Mouse (Mus musculus) MEL (cell line): Measurements from ENCODE around the gene Gm28035. TPM values are rescaled to one million over a fixed set of nuclear protein-coding genes. Genes with fewer than 3 reads are reported as not detected.

Source experiments
- DNase-seq: peaks from one replicate; pipeline ENCODE4 v3.0.0; 2011; ENCODE audit warnings: low read depth, low spot score
- H3K27ac ChIP-seq: 2 replicates; pipeline ENCODE4 v1.5.1; 2012; ENCODE audit warnings: low read depth, mild to moderate bottlenecking, control low read depth, low read length, moderate library complexity; ENCODE audit not compliant: control insufficient read depth
- H3K27me3 ChIP-seq, 2 experiments: fragments of 150-350 bp in 1 of 2; sonication (generic) in 1 of 2; 2 replicates each; pipeline ENCODE4 v1.6.1; 2012; ENCODE audit warnings: low read length in 2 of 2, mild to moderate bottlenecking in 2 of 2, improper control_type of control experiment in 1 of 2, moderate library complexity in 1 of 2; ENCODE audit not compliant: insufficient read depth in 2 of 2, control insufficient read depth in 1 of 2
- H3K36me3 ChIP-seq, 2 experiments: 2 replicates each; pipeline ENCODE4 v1.6.1; 2012 to 2014; ENCODE audit warnings: low read length in 2 of 2, improper control_type of control experiment in 1 of 2, inconsistent platforms in 1 of 2, mild to moderate bottlenecking in 1 of 2; ENCODE audit not compliant: insufficient read depth in 2 of 2, control insufficient read depth in 1 of 2
- H3K4me1 ChIP-seq, 2 experiments: fragments of 150-350 bp in 1 of 2; sonication (generic) in 1 of 2; 2 replicates each; pipeline ENCODE4 v1.6.1; 2012; ENCODE audit warnings: low read length in 2 of 2, improper control_type of control experiment in 1 of 2, mild to moderate bottlenecking in 1 of 2; ENCODE audit not compliant: insufficient read depth in 2 of 2, control insufficient read depth in 1 of 2
- H3K4me3 ChIP-seq, 2 experiments: fragments of 150-350 bp in 1 of 2; sonication (generic) in 1 of 2; 2 replicates each; pipeline ENCODE4 v1.5.1; 2012; ENCODE audit warnings: low read depth in 2 of 2, low read length in 2 of 2, mild to moderate bottlenecking in 2 of 2, moderate library complexity in 2 of 2, control low read depth in 1 of 2, improper control_type of control experiment in 1 of 2; ENCODE audit not compliant: control insufficient read depth in 1 of 2, insufficient read depth in 1 of 2
- H3K79me2 ChIP-seq: 2 replicates; pipeline ENCODE4 v1.6.1; 2012; ENCODE audit warnings: mild to moderate bottlenecking, low read length, moderate library complexity; ENCODE audit not compliant: control insufficient read depth, poor library complexity, insufficient read depth
- H3K9ac ChIP-seq: 2 replicates; pipeline ENCODE4 v1.6.1; 2012; ENCODE audit warnings: low read depth, mild to moderate bottlenecking, control low read depth, low read length, moderate library complexity; ENCODE audit not compliant: control insufficient read depth, poor library complexity, severe bottlenecking
- H3K9me3 ChIP-seq: fragments of 150-350 bp; sonication (generic); replicated peaks from 2 replicates; pipeline ENCODE4 v1.6.1; 2012; ENCODE audit warnings: mild to moderate bottlenecking, low read length, improper control_type of control experiment, moderate library complexity; ENCODE audit not compliant: insufficient read depth
- BHLHE40 ChIP-seq: IDR thresholded peaks from 2 replicates; pipeline ENCODE4 v1.6.1; 2012; ENCODE audit warnings: low read depth, mild to moderate bottlenecking, inconsistent platforms, low read length, improper control_type of control experiment, borderline replicate concordance
- CHD1 ChIP-seq: IDR thresholded peaks from 2 replicates; pipeline ENCODE4 v1.6.1; 2012; ENCODE audit warnings: low read depth, mild to moderate bottlenecking, inconsistent platforms, low read length, improper control_type of control experiment
- CTCF ChIP-seq, 3 experiments: IDR thresholded peaks in 2 of 3; conservative IDR thresholded peaks in 1 of 3; 2 replicates each; pipeline ENCODE4 v1.5.1; 2011 to 2012; ENCODE audit warnings: low read length in 3 of 3, low read depth in 2 of 3, mild to moderate bottlenecking in 2 of 3, improper control_type of control experiment in 1 of 3, inconsistent platforms in 1 of 3, mixed read lengths in 1 of 3, moderate library complexity in 1 of 3; ENCODE audit not compliant: control insufficient read depth in 1 of 3, insufficient read depth in 1 of 3, poor library complexity in 1 of 3, severe bottlenecking in 1 of 3
- ELF1 ChIP-seq: IDR thresholded peaks from 2 replicates; pipeline ENCODE4 v1.6.1; 2014; ENCODE audit warnings: low read depth, mild to moderate bottlenecking, inconsistent platforms, low read length, improper control_type of control experiment, moderate library complexity
- EP300 ChIP-seq, 2 experiments: IDR thresholded peaks; 2 replicates each; pipeline ENCODE4 v1.6.1; 2011; ENCODE audit warnings: improper control_type of control experiment in 2 of 2, low read length in 2 of 2, low read depth in 1 of 2, mild to moderate bottlenecking in 1 of 2
- ETS1 ChIP-seq: IDR thresholded peaks from 2 replicates; pipeline ENCODE4 v1.6.1; 2012; ENCODE audit warnings: low read depth, mild to moderate bottlenecking, inconsistent platforms, low read length, improper control_type of control experiment, moderate library complexity
- GABPA ChIP-seq: IDR thresholded peaks from 2 replicates; pipeline ENCODE4 v1.6.1; 2012; ENCODE audit warnings: low read depth, mild to moderate bottlenecking, inconsistent platforms, low read length, improper control_type of control experiment, moderate library complexity
- HCFC1 ChIP-seq: IDR thresholded peaks from 2 replicates; pipeline ENCODE4 v1.6.1; 2012; ENCODE audit warnings: low read depth, mild to moderate bottlenecking, inconsistent platforms, low read length, improper control_type of control experiment, moderate library complexity
- KAT2A ChIP-seq: conservative IDR thresholded peaks from 2 replicates; pipeline ENCODE4 v1.6.1; 2012; ENCODE audit warnings: low read depth, low read length, improper control_type of control experiment, inconsistent platforms
- MEF2A ChIP-seq: IDR thresholded peaks from 2 replicates; pipeline ENCODE4 v1.6.1; 2014; ENCODE audit warnings: low read depth, mild to moderate bottlenecking, inconsistent platforms, low read length, improper control_type of control experiment; ENCODE audit not compliant: poor library complexity, insufficient replicate concordance, severe bottlenecking; ENCODE audit errors: extremely low read depth
- MYC ChIP-seq: IDR thresholded peaks from 2 replicates; pipeline ENCODE4 v1.6.1; 2011; ENCODE audit warnings: low read depth, mild to moderate bottlenecking, low read length, improper control_type of control experiment, moderate library complexity
- NELFE ChIP-seq: IDR thresholded peaks from 2 replicates; pipeline ENCODE4 v1.6.1; 2011; ENCODE audit warnings: low read depth, low read length, improper control_type of control experiment
- POLR2A ChIP-seq, 2 experiments: IDR thresholded peaks; 2 replicates each; pipeline ENCODE4 v1.6.1; 2011 to 2012; ENCODE audit warnings: low read length in 2 of 2, mild to moderate bottlenecking in 2 of 2, control low read depth in 1 of 2, improper control_type of control experiment in 1 of 2, low read depth in 1 of 2, moderate library complexity in 1 of 2; ENCODE audit not compliant: control insufficient read depth in 1 of 2, insufficient read depth in 1 of 2, poor library complexity in 1 of 2
- POLR2AphosphoS2 ChIP-seq: IDR thresholded peaks from 2 replicates; pipeline ENCODE4 v1.6.1; 2011; ENCODE audit warnings: low read length, improper control_type of control experiment
- POLR2AphosphoS5 ChIP-seq: IDR thresholded peaks from 2 replicates; pipeline ENCODE4 v1.6.1; 2012; ENCODE audit warnings: low read depth, borderline replicate concordance, mild to moderate bottlenecking, inconsistent platforms, low read length, moderate library complexity, mixed read lengths
- RAD21 ChIP-seq: IDR thresholded peaks from 2 replicates; pipeline ENCODE4 v1.6.1; 2011; ENCODE audit warnings: mild to moderate bottlenecking, low read depth, low read length, improper control_type of control experiment
- TAL1 ChIP-seq: IDR thresholded peaks from 2 replicates; pipeline ENCODE4 v1.6.1; 2012; ENCODE audit warnings: mild to moderate bottlenecking, inconsistent platforms, low read length, moderate library complexity, mixed read lengths
- TBP ChIP-seq: IDR thresholded peaks from 2 replicates; pipeline ENCODE4 v1.8.0; 2011; ENCODE audit warnings: low read depth, low read length, improper control_type of control experiment
- TCF12 ChIP-seq: IDR thresholded peaks from 2 replicates; pipeline ENCODE4 v1.6.1; 2014; ENCODE audit warnings: low read depth, mild to moderate bottlenecking, inconsistent platforms, low read length, improper control_type of control experiment, moderate library complexity
- USF1 ChIP-seq: IDR thresholded peaks from 2 replicates; pipeline ENCODE4 v1.6.1; 2014; ENCODE audit warnings: low read depth, mild to moderate bottlenecking, inconsistent platforms, low read length, improper control_type of control experiment, moderate library complexity
- ZC3H11A ChIP-seq: IDR thresholded peaks from 2 replicates; pipeline ENCODE4 v1.6.1; 2012; ENCODE audit warnings: low read depth, mild to moderate bottlenecking, inconsistent platforms, low read length, improper control_type of control experiment
- ZKSCAN1 ChIP-seq: IDR thresholded peaks from 2 replicates; pipeline ENCODE4 v1.6.1; 2012; ENCODE audit warnings: low read depth, mild to moderate bottlenecking, inconsistent platforms, low read length, improper control_type of control experiment, moderate library complexity
- ZNF384 ChIP-seq: IDR thresholded peaks from 2 replicates; pipeline ENCODE4 v1.6.1; 2012; ENCODE audit warnings: low read depth, mild to moderate bottlenecking, inconsistent platforms, low read length, improper control_type of control experiment
- polyA plus RNA-seq, 2 experiments: library from polyadenylated mRNA; stranded (reverse) in 1 of 2; unstranded in 1 of 2; fragments of >175 nt in 1 of 2; fragments of >200 nt in 1 of 2; gene quantifications; 2 replicates each; pipeline versions ENCODE4 v1.2.1 to v1.2.4; 2012; ENCODE audit warnings: low replicate concordance in 2 of 2, low read depth in 1 of 2; ENCODE audit not compliant: insufficient read length in 2 of 2, insufficient read depth in 1 of 2, missing spikeins in 1 of 2
- total RNA-seq: library from RNA; depleted of rRNA; stranded (reverse); fragments of 300-350 nt; gene quantifications from 2 replicates; pipeline ENCODE4 v1.2.3, GENCODE M21; 2012

Gm28035 gene
- total and polyA plus RNA-seq, 3 experiments = 0.26 TPM; not detected in 2

DNA sequence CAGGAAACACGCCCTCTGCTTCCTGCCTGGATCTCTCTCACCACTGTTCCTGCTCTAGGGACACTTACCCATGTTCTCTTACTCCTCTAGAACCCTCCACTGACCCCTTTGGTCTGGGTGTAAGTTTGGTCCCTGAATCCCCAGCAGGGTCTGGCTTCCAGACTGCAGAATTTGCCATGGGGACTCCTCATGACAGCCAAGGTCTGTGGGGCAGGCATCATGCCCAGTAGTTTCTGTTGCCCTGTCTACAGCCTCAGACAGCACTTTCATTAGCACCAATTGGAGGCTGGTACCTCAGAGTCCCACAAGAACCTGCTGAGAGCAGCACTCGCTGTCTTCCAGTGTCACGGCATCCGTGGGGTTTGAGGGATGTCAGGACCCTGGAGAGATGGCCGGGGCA lies 32.5 kb upstream of the Gm28035 start:
- no peak for TF ChIP-seq POLR2AphosphoS5
- TF ChIP-seq CTCF (IDR thresholded peaks at IDR 0.05 in 2 of 3, conservative IDR thresholded peaks at IDR 0.05 in 1 of 3; ENCODE audit: control insufficient read depth in 1 of 3, insufficient read depth in 1 of 3, low read depth in 2 of 3, low read length in 3 of 3, poor library complexity in 1 of 3, severe bottlenecking in 1 of 3) = no peak
- TF ChIP-seq TAL1 = no peak
- TF ChIP-seq NELFE = no peak
- no peak for TF ChIP-seq TCF12
- no peak for TF ChIP-seq ZNF384
- no peak for TF ChIP-seq POLR2AphosphoS2
- TF ChIP-seq BHLHE40 = no peak
- TF ChIP-seq CHD1 = no peak
- TF ChIP-seq USF1 = no peak
- no peak for TF ChIP-seq POLR2A (IDR thresholded peaks at IDR 0.05; ENCODE audit: control insufficient read depth in 1 of 2, insufficient read depth in 1 of 2, low read depth in 1 of 2, low read length in 2 of 2, poor library complexity in 1 of 2)
- TF ChIP-seq GABPA = no peak
- TF ChIP-seq MYC = no peak
- no peak for TF ChIP-seq EP300 (IDR thresholded peaks at IDR 0.05; ENCODE audit: low read depth in 1 of 2, low read length in 2 of 2)
- TF ChIP-seq ETS1 = no peak
- TF ChIP-seq MEF2A = no peak
- H3K4me1 ChIP-seq = peaks cover 3 to 4% of the 10 kb centered on the region in 2 experiments; a peak in 1 of 4 replicates
- no peak overlapping the region for H3K27ac ChIP-seq
- no peaks in the 10 kb centered on the region; the same call in 1 of the 2 replicates for H3K79me2 ChIP-seq
- no peak overlapping the region for H3K9ac ChIP-seq
- H3K4me3 ChIP-seq = no peak overlapping the region
- no peak for DNase-seq
- peaks cover 0 to 2% of the 10 kb centered on the region in 2 experiments; a peak in 1 of 4 replicates for H3K27me3 ChIP-seq
- no peaks in the 10 kb centered on the region for H3K9me3 ChIP-seq
- no peaks in the 10 kb centered on the region for H3K36me3 ChIP-seq

DNA sequence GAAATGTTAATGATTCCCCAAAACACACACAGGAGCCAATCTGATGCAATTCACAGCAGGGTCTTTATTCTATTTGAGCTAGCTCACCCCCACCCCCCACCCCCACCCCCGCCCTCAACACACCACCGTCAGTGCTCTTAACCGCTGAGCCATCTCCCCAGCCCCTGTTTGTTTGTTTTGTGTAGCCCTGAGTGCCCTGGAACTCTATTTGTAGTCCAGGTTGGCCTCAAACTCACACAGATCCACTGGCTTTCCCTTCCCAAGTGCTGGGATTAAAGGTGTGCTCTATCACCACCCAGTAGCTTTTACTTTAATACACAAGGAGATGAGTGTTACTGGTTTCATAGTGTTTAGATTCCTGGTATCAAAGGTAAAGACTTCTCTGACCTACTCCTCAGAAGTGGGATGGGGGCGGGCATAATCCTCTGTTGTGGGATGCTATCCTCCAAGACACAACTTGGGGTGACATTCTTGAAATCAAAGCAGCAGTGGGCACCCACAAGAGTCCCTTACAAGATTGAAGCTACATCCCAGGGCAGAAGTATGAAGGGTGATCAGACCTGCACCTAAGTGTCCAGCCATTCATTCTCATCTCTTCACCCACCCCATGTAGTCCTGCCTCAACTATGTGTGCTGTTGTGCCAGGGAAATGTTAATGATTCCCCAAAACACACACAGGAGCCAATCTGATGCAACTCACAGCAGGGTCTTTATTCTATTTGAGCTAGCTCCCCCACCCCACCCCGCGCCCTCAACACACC lies 28.8 kb upstream of the Gm28035 start:
- no peaks in the 10 kb centered on the region for H3K79me2 ChIP-seq
- no peak overlapping the region for H3K27ac ChIP-seq
- H3K27me3 ChIP-seq = peaks cover 0 to 2% of the 10 kb centered on the region in 2 experiments; a peak in 1 of 4 replicates
- H3K4me3 ChIP-seq = no peak overlapping the region
- DNase-seq = no peak
- H3K9ac ChIP-seq = no peak overlapping the region
- H3K36me3 ChIP-seq = no peaks in the 10 kb centered on the region
- TF ChIP-seq ZNF384 = no peak
- TF ChIP-seq ZKSCAN1 = no peak
- TF ChIP-seq BHLHE40 = no peak
- TF ChIP-seq RAD21 = no peak
- no peak for TF ChIP-seq ELF1
- no peak for TF ChIP-seq ZC3H11A
- no peak for TF ChIP-seq KAT2A
- no peak for TF ChIP-seq HCFC1
- TF ChIP-seq EP300 (IDR thresholded peaks at IDR 0.05; ENCODE audit: low read depth in 1 of 2, low read length in 2 of 2) = no peak
- no peak for TF ChIP-seq CHD1
- TF ChIP-seq USF1 = no peak
- TF ChIP-seq POLR2A (IDR thresholded peaks at IDR 0.05; ENCODE audit: control insufficient read depth in 1 of 2, insufficient read depth in 1 of 2, low read depth in 1 of 2, low read length in 2 of 2, poor library complexity in 1 of 2) = no peak
- TF ChIP-seq TBP = no peak
- TF ChIP-seq MEF2A = no peak
- no peak for TF ChIP-seq TCF12
- no peak for TF ChIP-seq TAL1
- TF ChIP-seq POLR2AphosphoS2 = no peak
- TF ChIP-seq, all 39 proteins: peak for 0
- H3K4me1 ChIP-seq = no peaks in the 10 kb centered on the region
- no peaks in the 10 kb centered on the region for H3K9me3 ChIP-seq
